Mouse (Mus musculus) stomach, embryonic 15.5 days (tissue): ENCODE measurements around the gene Dohh. TPM values are rescaled to one million over a fixed set of nuclear protein-coding genes. Genes with fewer than 3 reads are reported as not detected.

Source experiments
- ATAC-seq: fragments of 200-750 bp; cut with Nextera tagmentation; 2 replicates; pipeline ENCODE4 v1.8.0; 2017; ENCODE audit warnings: low read depth, moderate number of reproducible peaks, moderate TSS enrichment; ENCODE audit not compliant: insufficient read depth, low FRiP score
- H3K27ac ChIP-seq: fragments of 300-500 bp; sonication (generic); 2 replicates; pipeline ENCODE4 v1.5.1; 2015; ENCODE audit warnings: mild to moderate bottlenecking, inconsistent platforms
- H3K27me3 ChIP-seq: fragments of 300-500 bp; sonication (generic); replicated peaks from 2 replicates; pipeline ENCODE4 v1.6.1; 2015; ENCODE audit warnings: inconsistent platforms
- H3K36me3 ChIP-seq: fragments of 300-500 bp; sonication (generic); 2 replicates; pipeline ENCODE4 v1.6.1; 2015; ENCODE audit warnings: inconsistent platforms
- H3K4me1 ChIP-seq: fragments of 300-500 bp; sonication (generic); 2 replicates; pipeline ENCODE4 v1.6.1; 2015; ENCODE audit warnings: inconsistent platforms
- H3K4me2 ChIP-seq: fragments of 300-500 bp; sonication (generic); 2 replicates; pipeline ENCODE4 v1.6.1; 2015; ENCODE audit warnings: mild to moderate bottlenecking, inconsistent platforms
- H3K4me3 ChIP-seq: fragments of 300-500 bp; sonication (generic); replicated peaks from 2 replicates; pipeline ENCODE4 v1.5.1; 2015; ENCODE audit warnings: inconsistent platforms
- H3K9ac ChIP-seq: fragments of 300-500 bp; sonication (generic); 2 replicates; pipeline ENCODE4 v1.6.1; 2015; ENCODE audit warnings: inconsistent platforms
- H3K9me3 ChIP-seq: fragments of 300-500 bp; sonication (generic); 2 replicates; pipeline ENCODE4 v1.6.1; 2016; ENCODE audit warnings: inconsistent platforms
- WGBS: fragments of 180-500 bp; shearing (Covaris S2); methylation state at CpG from one replicate; pipeline ENCODE4 v1.1.7; 2015; 5-methylcytosine and 5-hydroxymethylcytosine counted together
- polyA plus RNA-seq: library from polyadenylated mRNA; unstranded; fragments of >200 nt; fragmentation: Nextera tagmentation; extraction: Ambion mirVana; gene quantifications from 2 replicates; pipeline ENCODE4 v1.2.1, GENCODE M21; 2015

Gene Dohh
- polyA plus RNA-seq, 1 experiment from 2014 or later: 78.9 TPM

- peak overlapping the region; percentile 81 for H3K4me3 ChIP-seq
- peak overlapping the region; percentile 91 for H3K27ac ChIP-seq
- peak overlapping the region; percentile 95 for H3K4me2 ChIP-seq
- WGBS: under 1% methylated on average over 59 of the region's 89 CpGs
- H3K36me3 ChIP-seq: no peaks in the 10 kb centered on the region
- no peaks in the 10 kb centered on the region for H3K27me3 ChIP-seq
- H3K9me3 ChIP-seq: no peaks in the 10 kb centered on the region
- peak overlapping the region; percentile 71 for H3K9ac ChIP-seq
- ATAC-seq: peak; percentile 2; the same call in 1 of the 2 replicates
- H3K4me1 ChIP-seq: peaks cover 47% of the 10 kb centered on the region
Measured at GRCm38 (mm10) chr10:81430141-81430830, 46.1 kb downstream of the Dohh start.

- Histone ChIP-seq H3K27ac (peak overlapping the region; percentile 91), H3K36me3 (no peaks in the 10 kb centered on the region), H3K27me3 (no peaks in the 10 kb centered on the region), H3K9ac (peak overlapping the region; percentile 71), H3K9me3 (no peaks in the 10 kb centered on the region), H3K4me3 (peak overlapping the region; percentile 81), H3K4me2 (peak overlapping the region; percentile 95), H3K4me1 (peaks cover 45% of the 10 kb centered on the region)
- no peak; the same call in 1 of the 2 replicates for ATAC-seq
- 2% methylated on average over 46 of the region's 70 CpGs for WGBS
Measured at GRCm38 (mm10) chr10:81430831-81431525, 46.8 kb downstream of the Dohh start.

- H3K9ac ChIP-seq: no peak overlapping the region
- WGBS: 13% methylated on average over 15 of the region's 15 CpGs
- H3K27me3 ChIP-seq: no peaks in the 10 kb centered on the region
- no peaks in the 10 kb centered on the region for H3K36me3 ChIP-seq
- no peaks in the 10 kb centered on the region for H3K9me3 ChIP-seq
- H3K27ac ChIP-seq: peak overlapping the region; percentile 91
- H3K4me3 ChIP-seq: peak overlapping the region; percentile 81
- H3K4me2 ChIP-seq: peak overlapping the region; percentile 95
- no peak for ATAC-seq
- peaks cover 45% of the 10 kb centered on the region for H3K4me1 ChIP-seq
Measured at GRCm38 (mm10) chr10:81431526-81432168, 47.4 kb downstream of the Dohh start.

GRCm38 (mm10) chr10:81432169-81432867, 48.1 kb downstream of the Dohh start:
- ATAC-seq: no peak; the same call in 1 of the 2 replicates

GRCm38 (mm10) chr10:81432868-81433262, 48.6 kb downstream of the Dohh start:
- peak overlapping the region; percentile 20 for H3K4me3 ChIP-seq
- H3K27me3 ChIP-seq: no peaks in the 10 kb centered on the region
- WGBS: 4% methylated on average over 17 of the region's 17 CpGs
- peak overlapping the region; percentile 55 for H3K4me2 ChIP-seq
- H3K36me3 ChIP-seq: no peaks in the 10 kb centered on the region
- peaks cover 41% of the 10 kb centered on the region for H3K4me1 ChIP-seq
- H3K9ac ChIP-seq: no peak overlapping the region
- ATAC-seq: peak; percentile 79
- no peaks in the 10 kb centered on the region for H3K9me3 ChIP-seq
- no peak overlapping the region for H3K27ac ChIP-seq

More at GRCm38 (mm10) chr10:81432169-81432867, 48.1 kb downstream of the Dohh start:
- Histone ChIP-seq H3K9ac (no peak overlapping the region), H3K4me3 (peak overlapping the region; percentile 20; the same call in 1 of the 2 replicates), H3K9me3 (no peaks in the 10 kb centered on the region), H3K4me2 (peak overlapping the region; percentile 55), H3K4me1 (peaks cover 43% of the 10 kb centered on the region), H3K27ac (no peak overlapping the region), H3K27me3 (no peaks in the 10 kb centered on the region), H3K36me3 (no peaks in the 10 kb centered on the region)
- 63% methylated on average over 21 of the region's 21 CpGs for WGBS

GRCm38 (mm10) chr10:81433541-81434289, 49.5 kb downstream of the Dohh start:
- no peak overlapping the region for H3K9ac ChIP-seq
- peaks cover 41% of the 10 kb centered on the region for H3K4me1 ChIP-seq
- H3K4me2 ChIP-seq: peak overlapping the region; percentile 55; the same call in 1 of the 2 replicates
- H3K4me3 ChIP-seq: no peak overlapping the region
- no peaks in the 10 kb centered on the region for H3K9me3 ChIP-seq
- no peak for ATAC-seq
- WGBS: 74% methylated on average over 26 of the region's 26 CpGs
- peak overlapping the region; percentile 4; the same call in 1 of the 2 replicates for H3K27ac ChIP-seq
- no peaks in the 10 kb centered on the region for H3K27me3 ChIP-seq
- H3K36me3 ChIP-seq: no peaks in the 10 kb centered on the region

GRCm38 (mm10) chr10:81434361-81435263, 50.4 kb downstream of the Dohh start:
- H3K9ac ChIP-seq: no peak overlapping the region
- H3K4me3 ChIP-seq: no peak overlapping the region
- no peaks in the 10 kb centered on the region for H3K36me3 ChIP-seq
- H3K27ac ChIP-seq: peak overlapping the region; percentile 26; the same call in 1 of the 2 replicates
- H3K4me2 ChIP-seq: no peak overlapping the region
- 47% methylated on average over 15 of the region's 15 CpGs for WGBS
- no peak for ATAC-seq
- H3K27me3 ChIP-seq: no peaks in the 10 kb centered on the region
- H3K4me1 ChIP-seq: peaks cover 40% of the 10 kb centered on the region
- no peaks in the 10 kb centered on the region for H3K9me3 ChIP-seq

GRCm38 (mm10) chr10:81435436-81435835, 51.2 kb downstream of the Dohh start:
- no peak overlapping the region for H3K4me2 ChIP-seq
- H3K4me1 ChIP-seq: peaks cover 37% of the 10 kb centered on the region
- ATAC-seq: no peak
- H3K27ac ChIP-seq: peak overlapping the region; percentile 26; the same call in 1 of the 2 replicates
- no peaks in the 10 kb centered on the region for H3K9me3 ChIP-seq
- 70% methylated on average over 3 of the region's 3 CpGs for WGBS
- no peak overlapping the region for H3K4me3 ChIP-seq
- H3K9ac ChIP-seq: no peak overlapping the region
- H3K36me3 ChIP-seq: no peaks in the 10 kb centered on the region
- H3K27me3 ChIP-seq: no peaks in the 10 kb centered on the region
